Mouse (Mus musculus) neural tube, embryonic 11.5 days (tissue): Measurements from ENCODE around the gene Phldb2. TPM values are rescaled to one million over a fixed set of nuclear protein-coding genes. Genes with fewer than 3 reads are reported as not detected.
A peak's percentile ranks its signal among the peaks of the same experiment; 100 is the strongest.

Experiments used
- ATAC-seq: fragments of 200-750 bp; cut with Nextera tagmentation; 2 replicates; pipeline ENCODE4 v1.8.0; 2017; ENCODE audit warnings: moderate number of reproducible peaks, mild to moderate bottlenecking, moderate TSS enrichment, moderate library complexity; ENCODE audit not compliant: insufficient read depth, low FRiP score, low TSS enrichment
- DNase-seq: peaks from one replicate; pipeline ENCODE4 v3.0.0-alpha.2; 2015; ENCODE audit warnings: low spot score
- H3K27ac ChIP-seq: fragments of 300-500 bp; sonication (generic); 2 replicates; pipeline ENCODE4 v1.5.1; 2014; ENCODE audit warnings: low read depth, mild to moderate bottlenecking, low read length
- H3K27me3 ChIP-seq: fragments of 300-500 bp; sonication (generic); 2 replicates; pipeline ENCODE4 v1.6.1; 2014; ENCODE audit warnings: mild to moderate bottlenecking, low read length, mixed read lengths; ENCODE audit not compliant: control insufficient read depth, insufficient read depth
- H3K36me3 ChIP-seq: fragments of 300-500 bp; sonication (generic); 2 replicates; pipeline ENCODE4 v1.6.1; 2014; ENCODE audit warnings: mild to moderate bottlenecking, low read length, moderate library complexity, mixed read lengths; ENCODE audit not compliant: control insufficient read depth, insufficient read depth
- H3K4me1 ChIP-seq: fragments of 300-500 bp; sonication (generic); 2 replicates; pipeline ENCODE4 v1.6.1; 2014; ENCODE audit warnings: low read length, mixed read lengths; ENCODE audit not compliant: control insufficient read depth, insufficient read depth
- H3K4me2 ChIP-seq: fragments of 300-500 bp; sonication (generic); 2 replicates; pipeline ENCODE4 v1.6.1; 2014; ENCODE audit warnings: low read depth, mild to moderate bottlenecking, moderate library complexity
- H3K4me3 ChIP-seq: fragments of 300-500 bp; sonication (generic); 2 replicates; pipeline ENCODE4 v1.5.1; 2014; ENCODE audit warnings: low read depth, low read length
- H3K9ac ChIP-seq: fragments of 300-500 bp; sonication (generic); 2 replicates; pipeline ENCODE4 v1.6.1; 2014; ENCODE audit warnings: mild to moderate bottlenecking, low read length
- H3K9me3 ChIP-seq: fragments of 300-500 bp; sonication (generic); 2 replicates; pipeline ENCODE4 v1.6.1; 2016; ENCODE audit warnings: low read length; ENCODE audit not compliant: control insufficient read depth
- WGBS: fragments of 180-500 bp; shearing (Covaris S2); extraction: QIAGEN DNeasy Blood & Tissue Kit; methylation state at CpG from one replicate; pipeline ENCODE4 v1.1.7; 2014; 5-methylcytosine and 5-hydroxymethylcytosine counted together
- polyA plus RNA-seq: library from polyadenylated mRNA; unstranded; fragments of >200 nt; fragmentation: Nextera tagmentation; extraction: Ambion mirVana; gene quantifications from 2 replicates; pipeline ENCODE4 v1.2.1, GENCODE M21; 2014

Gene Phldb2
- 31.4 and 32.6 TPM in 2 replicates for polyA plus RNA-seq

- Histone ChIP-seq H3K27me3 (no peaks in the 10 kb centered on the region), H3K4me1 (no peaks in the 10 kb centered on the region), H3K36me3 (no peaks in the 10 kb centered on the region), H3K27ac (no peak within 1 kb of the TSS), H3K9ac (no peak within 1 kb of the TSS), H3K9me3 (no peaks in the 10 kb centered on the region), H3K4me3 (no peak within 1 kb of the TSS), H3K4me2 (no peak within 1 kb of the TSS)
- ATAC-seq (no peak), DNase-seq (no peak)
- 90% methylated on average over 4 of the region's 4 CpGs for WGBS
These were observed at the start of gene Phldb2 for GRCm38 (mm10) chr16:45953394-45953793. TSS of gene Phldb2 (minus strand) at chr16:45953598.

DNA sequence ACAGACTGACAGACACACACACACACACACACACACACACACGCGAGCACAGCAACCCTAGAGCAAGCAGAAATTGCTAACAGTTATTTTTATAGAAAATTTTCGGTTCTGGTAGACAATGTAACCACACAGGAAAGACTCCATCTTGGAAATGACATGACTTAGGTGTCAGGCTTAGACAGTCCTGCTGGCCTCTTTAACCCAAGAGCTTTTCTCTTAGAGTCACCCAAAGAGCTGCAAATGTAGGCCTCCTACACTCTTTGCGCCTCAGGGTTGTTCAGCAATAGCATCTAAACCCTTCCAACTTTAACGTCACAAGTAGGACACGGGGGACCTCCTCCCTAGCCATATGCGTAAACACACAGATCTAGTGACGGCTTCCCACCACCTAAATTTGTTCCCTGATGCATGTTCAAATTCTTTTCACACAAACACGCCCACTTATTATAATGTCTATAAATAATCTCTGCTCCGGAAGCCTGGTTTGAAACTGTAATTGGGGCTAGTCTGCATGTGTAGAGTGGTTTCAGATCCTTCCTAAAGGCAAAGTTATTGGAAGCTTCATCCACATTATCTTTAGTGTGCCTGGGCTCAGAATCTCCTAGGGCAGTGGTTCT, 48.3 kb upstream of the Phldb2 start:
- Histone ChIP-seq H3K27ac (no peak overlapping the region), H3K36me3 (no peaks in the 10 kb centered on the region), H3K9ac (no peak overlapping the region), H3K4me2 (no peak overlapping the region), H3K4me3 (no peak overlapping the region), H3K27me3 (no peaks in the 10 kb centered on the region), H3K4me1 (peaks cover 8% of the 10 kb centered on the region; the same call in 1 of the 2 replicates), H3K9me3 (no peaks in the 10 kb centered on the region)
- 87% methylated on average over 10 of the region's 10 CpGs for WGBS
- no peak for DNase-seq
- ATAC-seq: no peak

DNA sequence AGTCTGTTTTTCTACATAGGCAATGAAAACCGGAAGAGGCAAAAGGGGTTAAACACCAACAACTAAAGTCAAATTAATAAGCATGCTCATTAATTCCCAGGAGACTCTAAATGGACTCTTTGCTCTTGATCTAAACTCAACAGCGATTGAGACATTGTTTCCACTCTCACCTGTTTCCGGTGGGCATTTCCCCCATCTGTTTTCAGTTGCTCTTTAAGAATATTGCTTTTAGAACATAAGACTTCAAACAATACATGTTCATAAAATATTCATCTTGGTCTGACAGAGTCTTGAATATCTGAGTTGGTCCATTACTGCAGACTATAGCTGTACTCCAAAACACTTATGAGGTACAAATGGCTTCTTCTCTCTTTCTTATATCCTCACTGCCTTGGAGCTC, 47.6 kb upstream of the Phldb2 start:
- Histone ChIP-seq H3K36me3 (no peaks in the 10 kb centered on the region), H3K27ac (no peak overlapping the region)
- ATAC-seq: no peak

GRCm38 (mm10) chr16:45999374-46000191, 46.2 kb upstream of the Phldb2 start:
- peaks cover 8% of the 10 kb centered on the region; the same call in 1 of the 2 replicates for H3K4me1 ChIP-seq
- H3K27me3 ChIP-seq: no peaks in the 10 kb centered on the region
- ATAC-seq: peak; percentile 72
- no peak overlapping the region for H3K9ac ChIP-seq
- H3K27ac ChIP-seq: no peak overlapping the region
- DNase-seq: peak; percentile 29
- H3K4me2 ChIP-seq: no peak overlapping the region
- WGBS: 41% methylated on average over 10 of the region's 10 CpGs
- H3K4me3 ChIP-seq: no peak overlapping the region
- no peaks in the 10 kb centered on the region for H3K9me3 ChIP-seq
- no peaks in the 10 kb centered on the region for H3K36me3 ChIP-seq

More for the DNA sequence above, 47.6 kb upstream of the Phldb2 start:
- H3K4me1 ChIP-seq: peaks cover 8% of the 10 kb centered on the region; the same call in 1 of the 2 replicates
- no peak overlapping the region for H3K4me3 ChIP-seq
- H3K27me3 ChIP-seq: no peaks in the 10 kb centered on the region
- WGBS: 95% methylated on average over 3 of the region's 3 CpGs
- no peak overlapping the region for H3K9ac ChIP-seq
- DNase-seq: no peak
- H3K4me2 ChIP-seq: no peak overlapping the region
- no peaks in the 10 kb centered on the region for H3K9me3 ChIP-seq

DNA sequence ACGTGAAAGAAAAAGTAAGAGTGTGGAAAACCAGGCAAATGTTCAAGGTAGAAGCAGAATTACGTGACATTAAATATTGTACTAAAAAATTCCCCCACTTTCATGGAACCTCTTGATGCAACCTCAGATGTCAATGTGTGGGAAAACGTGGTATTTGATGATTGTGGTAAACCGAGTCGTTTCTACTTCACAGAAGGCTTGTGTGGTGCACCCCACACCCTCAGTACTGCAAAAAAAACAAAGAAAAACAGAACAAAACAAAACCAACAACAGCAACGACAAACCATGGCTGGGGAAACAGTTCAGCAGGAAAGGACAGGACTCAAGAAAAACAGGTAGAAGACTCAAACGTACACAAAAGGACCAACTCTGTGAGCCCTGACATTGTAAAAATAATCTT, 44.8 kb upstream of the Phldb2 start:
- Histone ChIP-seq H3K27ac (no peak overlapping the region), H3K9me3 (no peaks in the 10 kb centered on the region), H3K4me1 (peaks cover 8% of the 10 kb centered on the region; the same call in 1 of the 2 replicates), H3K4me3 (no peak overlapping the region), H3K9ac (no peak overlapping the region), H3K4me2 (no peak overlapping the region), H3K36me3 (no peaks in the 10 kb centered on the region), H3K27me3 (no peaks in the 10 kb centered on the region)
- no peak for DNase-seq
- no peak for ATAC-seq
- WGBS: 79% methylated on average over 7 of the region's 7 CpGs

DNA sequence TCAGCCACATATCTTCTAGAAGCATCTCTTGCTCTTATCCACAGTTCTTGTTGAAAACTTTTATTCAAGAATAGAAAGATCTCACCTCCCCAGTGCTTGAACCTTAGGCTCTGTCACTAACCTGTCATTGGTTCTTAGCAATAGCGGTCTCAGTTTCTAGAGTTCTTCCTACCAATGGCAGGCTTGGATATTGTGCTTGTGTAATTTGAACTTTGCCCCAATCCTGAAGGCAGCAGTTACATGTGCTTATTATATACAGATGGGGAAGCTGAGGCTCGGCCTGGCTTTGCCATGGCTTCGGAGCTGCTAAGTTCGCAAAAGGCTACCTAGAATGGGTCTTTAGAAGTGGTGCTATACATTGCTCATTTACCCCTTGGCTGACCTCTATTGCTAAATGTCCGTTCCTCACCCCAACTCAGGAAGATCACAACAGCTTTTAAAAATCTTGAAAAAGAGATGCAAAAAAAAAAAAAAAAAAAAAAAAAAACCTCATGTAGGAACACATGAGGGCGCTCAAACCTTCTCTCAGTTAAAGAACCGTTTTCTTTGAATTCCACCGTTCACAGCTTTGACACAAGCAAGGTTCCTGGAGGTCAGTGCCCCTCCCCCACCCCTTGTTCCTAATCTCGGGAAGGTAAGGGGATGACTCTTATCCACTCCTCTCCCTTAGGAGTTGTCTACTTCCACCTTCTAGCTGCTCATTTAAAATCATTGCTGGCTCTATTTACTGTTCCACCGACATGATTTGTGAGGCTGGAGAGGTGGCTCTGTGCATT, 37.7 kb upstream of the Phldb2 start:
- Histone ChIP-seq H3K27ac (no peak overlapping the region), H3K4me2 (no peak overlapping the region), H3K4me1 (no peaks in the 10 kb centered on the region), H3K27me3 (no peaks in the 10 kb centered on the region), H3K9ac (no peak overlapping the region), H3K36me3 (no peaks in the 10 kb centered on the region), H3K9me3 (no peaks in the 10 kb centered on the region), H3K4me3 (no peak overlapping the region)
- ATAC-seq: no peak
- DNase-seq: no peak
- 48% methylated on average over 10 of the region's 10 CpGs for WGBS

- ATAC-seq (no peak), DNase-seq (no peak)
- Histone ChIP-seq H3K9me3 (no peaks in the 10 kb centered on the region), H3K4me3 (no peak overlapping the region), H3K27ac (no peak overlapping the region), H3K4me2 (no peak overlapping the region), H3K9ac (no peak overlapping the region), H3K36me3 (no peaks in the 10 kb centered on the region), H3K27me3 (no peaks in the 10 kb centered on the region), H3K4me1 (no peaks in the 10 kb centered on the region)
- WGBS: 70% methylated on average over 1 of the region's 1 CpGs
These were observed 32.8 kb upstream of the Phldb2 start for GRCm38 (mm10) chr16:45986236-45986635.

DNA sequence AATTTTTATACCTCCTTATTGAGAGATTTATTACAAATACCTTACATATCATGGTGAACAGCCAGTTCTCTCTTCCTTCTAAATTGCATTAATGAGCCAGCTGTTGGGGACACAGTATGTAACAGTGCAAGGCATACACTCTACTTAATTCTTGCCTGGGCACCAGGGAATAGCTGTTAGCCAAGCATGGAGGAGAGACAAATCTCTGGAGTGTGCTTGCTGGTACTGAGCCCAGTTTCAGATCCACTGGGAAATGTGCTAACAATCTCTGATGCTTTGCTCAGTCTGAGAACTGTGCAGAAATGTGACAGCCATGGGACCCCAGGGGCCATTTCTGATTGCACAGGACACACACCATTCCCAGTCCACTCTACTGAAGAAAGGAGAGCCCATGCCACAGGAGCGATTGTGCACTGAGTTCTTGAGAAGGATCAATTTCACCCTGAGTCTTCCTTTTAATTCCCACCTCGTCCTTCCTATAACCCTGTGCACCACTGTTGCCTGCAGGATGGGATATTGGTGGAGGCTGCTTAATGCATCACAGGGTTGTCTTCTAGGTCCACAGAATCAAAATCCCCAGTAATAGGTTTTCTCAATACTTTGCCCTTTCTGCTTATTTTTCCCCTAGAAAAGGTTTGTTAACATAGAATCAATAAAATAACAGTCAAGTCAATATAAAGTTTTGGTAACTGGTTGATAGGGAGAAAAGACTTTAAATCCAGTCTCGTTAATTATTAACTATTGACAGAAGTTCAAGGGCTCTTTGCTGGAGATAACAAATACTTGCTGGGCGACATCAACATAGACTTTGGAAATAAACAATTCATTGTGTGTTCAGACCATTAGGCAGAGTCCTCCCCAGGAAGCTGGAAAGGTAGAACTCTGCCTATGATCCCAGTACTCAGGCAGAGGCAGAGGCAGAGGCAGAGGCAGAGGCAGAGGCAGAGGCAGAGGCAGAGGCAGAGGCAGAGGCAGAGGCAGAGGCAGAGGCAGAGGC, 31.5 kb upstream of the Phldb2 start:
- DNase-seq: no peak
- Histone ChIP-seq H3K9me3 (no peaks in the 10 kb centered on the region), H3K27ac (no peak overlapping the region), H3K4me1 (no peaks in the 10 kb centered on the region), H3K9ac (no peak overlapping the region), H3K36me3 (no peaks in the 10 kb centered on the region), H3K4me3 (no peak overlapping the region), H3K27me3 (no peaks in the 10 kb centered on the region), H3K4me2 (no peak overlapping the region)
- WGBS: 84% methylated on average over 4 of the region's 4 CpGs
- ATAC-seq: no peak
